Mouse (Mus musculus): ENCODE data around the gene Pdilt.
A peak's percentile ranks its signal among the peaks of the same experiment; 100 is the strongest.
"Not testable (repeated sequence)": the region's sequence is repeated elsewhere in the genome, so short reads cannot be mapped to it uniquely, and the experiment has no call there.

Pdilt gene

DNA sequence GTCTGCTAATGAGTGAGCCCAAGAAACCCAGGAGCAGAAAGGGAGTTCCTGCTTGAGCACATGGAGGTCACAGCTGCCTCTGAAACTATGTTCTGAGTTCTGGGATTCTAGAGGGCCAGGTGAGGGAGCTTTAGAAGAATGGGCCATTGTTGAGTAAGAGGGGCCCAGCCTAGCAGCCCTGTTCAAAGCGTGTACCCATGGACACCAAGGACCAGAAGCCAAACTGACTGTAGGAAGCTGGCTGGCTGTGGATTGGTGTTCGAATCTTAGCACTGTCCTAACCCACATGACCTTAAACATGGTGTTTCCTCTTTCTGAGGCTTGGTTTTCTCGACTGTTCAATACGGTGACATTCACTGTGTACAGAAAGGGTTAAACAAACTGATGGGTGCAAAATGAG lies at the start of gene Pdilt:
Gene Pdilt, minus strand, starts transcription at position 101 of the 400 bp plus-strand sequence.
- DNase-seq (ENCODE audit: low read depth, low spot score): no peak

DNA sequence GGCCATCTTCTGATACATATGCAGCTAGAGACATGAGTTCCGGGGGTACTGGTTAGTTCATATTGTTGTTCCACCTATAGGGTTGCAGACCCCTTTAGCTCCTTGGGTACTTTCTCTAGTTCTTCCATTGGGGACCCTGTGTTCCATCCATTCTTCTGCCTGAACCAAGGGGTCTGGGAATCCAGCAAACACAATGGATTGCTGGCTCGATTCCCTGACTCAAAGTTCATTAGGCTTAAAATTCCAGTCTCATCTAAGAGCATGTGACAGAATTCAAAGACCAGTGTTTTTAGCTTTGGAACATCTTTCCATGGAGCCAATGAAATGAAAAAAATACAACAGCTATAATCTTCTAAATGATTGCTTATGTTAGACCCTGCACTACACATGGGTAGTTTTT lies 39.2 kb upstream of the Pdilt start:
- DNase-seq (ENCODE audit: low read depth, low spot score): not testable (repeated sequence)

DNA sequence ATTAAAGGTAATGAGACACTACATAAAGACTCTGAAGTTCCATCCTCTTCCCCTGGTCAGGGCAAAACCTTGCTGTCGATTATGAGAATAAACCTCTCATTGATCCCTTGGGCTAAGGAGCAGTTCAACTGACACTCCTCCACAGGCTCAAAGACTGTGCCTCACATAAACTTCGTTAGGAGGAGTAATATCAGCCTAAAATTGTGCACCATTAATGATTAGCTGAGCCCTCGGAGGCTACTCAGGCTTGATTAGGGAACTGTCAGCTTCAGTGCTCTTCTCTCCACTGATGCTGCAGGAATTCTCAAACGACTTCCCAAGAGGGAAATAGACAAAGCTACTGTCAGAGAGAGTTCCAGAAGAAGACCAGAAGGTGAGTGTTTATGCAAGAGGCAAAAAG lies 38.2 kb upstream of the Pdilt start:
- DNase-seq (ENCODE audit: low read depth, low spot score): no peak

DNA sequence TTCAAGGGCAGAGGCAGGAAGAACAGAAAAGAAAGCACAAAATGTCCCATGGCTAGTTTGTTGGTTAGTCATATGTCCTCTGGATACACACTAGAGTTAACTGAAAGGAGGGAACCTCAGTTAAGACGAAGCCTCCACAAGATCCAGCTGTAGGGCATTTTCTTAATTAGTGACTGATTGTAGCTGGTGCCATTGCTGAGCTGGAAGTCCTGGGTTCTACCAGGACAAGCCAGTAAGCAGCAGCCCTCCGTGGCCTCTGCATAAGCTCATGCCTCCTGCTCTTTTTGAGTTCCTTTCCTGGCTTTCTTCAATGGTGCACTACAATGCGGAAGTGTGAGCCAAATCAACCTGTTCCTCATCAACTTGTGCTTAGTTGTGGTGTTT lies 37.2 kb upstream of the Pdilt start:
- DNase-seq (ENCODE audit: low read depth, low spot score): no peak

DNA sequence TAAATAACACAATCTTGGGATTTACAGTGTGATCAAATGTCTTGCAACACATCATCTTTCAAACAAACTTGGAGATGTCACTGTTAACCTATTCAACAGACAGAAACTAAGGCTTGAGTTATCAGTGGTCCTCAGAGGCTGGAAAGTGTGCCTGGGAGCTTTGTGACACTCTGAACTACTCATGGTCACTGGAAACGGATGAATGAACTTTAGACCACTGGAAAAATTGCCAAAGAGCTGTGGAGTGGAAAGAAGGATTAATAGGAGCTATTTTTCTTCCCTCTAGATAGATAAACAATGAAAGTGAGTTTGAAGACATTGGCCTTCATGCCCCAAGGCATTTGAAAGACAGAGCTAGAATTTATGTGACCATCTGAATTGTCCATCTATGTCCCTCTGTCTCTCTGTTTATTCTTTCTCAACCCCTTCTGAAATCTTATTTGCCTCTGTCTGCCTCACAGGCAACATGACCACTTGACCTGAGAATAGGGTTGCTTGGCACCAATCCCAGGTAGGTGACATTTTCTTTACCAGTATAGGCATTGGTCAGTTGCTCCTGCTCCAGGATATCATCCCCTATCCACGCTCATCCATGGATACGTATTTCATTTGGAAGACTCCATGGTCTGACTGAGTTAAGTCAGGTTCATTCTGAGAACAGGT lies 36.6 kb upstream of the Pdilt start:
- DNase-seq (ENCODE audit: low read depth, low spot score): no peak

DNA sequence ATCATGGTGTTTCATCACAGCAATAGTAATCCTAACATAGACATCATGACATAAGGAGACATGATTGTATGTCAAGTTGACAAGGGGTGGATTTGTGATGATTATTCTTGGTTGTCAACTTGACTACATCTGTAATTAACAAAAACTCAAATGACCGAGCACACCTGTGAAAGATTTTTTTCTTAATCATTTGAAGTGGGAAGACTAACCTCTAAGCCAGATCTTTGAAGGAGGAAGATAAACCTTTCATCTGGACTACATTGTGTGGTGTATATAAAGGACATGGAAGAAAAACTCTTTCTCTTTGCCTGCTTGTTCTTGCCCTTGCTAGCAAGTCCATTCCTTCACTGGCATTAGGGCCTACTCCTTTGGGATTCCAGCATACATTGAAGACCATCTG lies 30.8 kb upstream of the Pdilt start, which contains the start of gene Acsm2:
Gene Acsm2, plus strand, starts transcription at position 301 of the 400 bp plus-strand sequence.
- DNase-seq (ENCODE audit: low read depth, low spot score): no peak

DNA sequence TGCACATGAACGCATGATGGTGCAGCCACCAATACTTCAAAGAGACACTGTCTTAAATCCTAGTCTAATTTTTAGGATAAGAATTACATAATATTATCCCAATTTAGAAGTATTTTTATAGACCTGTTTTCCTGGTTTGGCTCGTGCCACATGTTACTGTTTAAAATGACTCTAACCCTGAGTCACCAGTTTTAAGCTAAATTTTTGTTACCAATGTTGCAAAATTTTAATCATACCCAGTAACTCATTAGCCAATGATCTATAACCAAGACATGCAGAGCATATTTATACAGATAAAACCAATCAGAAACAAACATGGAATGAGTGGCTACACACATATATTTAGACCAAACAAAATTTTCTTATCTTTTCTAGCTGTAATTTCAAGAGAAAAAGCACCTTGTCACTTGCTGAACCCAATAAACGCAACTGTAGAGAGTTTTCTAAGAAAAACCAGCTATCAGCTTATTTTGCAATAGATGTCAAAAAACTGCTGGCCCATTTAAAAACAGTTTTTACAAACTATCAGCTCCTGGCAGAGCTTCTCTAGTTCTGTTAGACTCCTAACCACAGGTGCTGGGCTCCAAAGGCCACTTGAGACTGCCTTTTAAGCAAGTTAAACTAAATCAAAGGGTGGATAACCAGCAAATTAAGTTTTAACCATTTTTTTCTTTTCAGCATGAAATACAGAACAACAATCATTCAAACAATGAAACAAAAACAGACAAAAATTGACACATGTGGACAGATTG lies 27.4 kb upstream of the Pdilt start:
- DNase-seq (ENCODE audit: low read depth, low spot score): no peak

DNA sequence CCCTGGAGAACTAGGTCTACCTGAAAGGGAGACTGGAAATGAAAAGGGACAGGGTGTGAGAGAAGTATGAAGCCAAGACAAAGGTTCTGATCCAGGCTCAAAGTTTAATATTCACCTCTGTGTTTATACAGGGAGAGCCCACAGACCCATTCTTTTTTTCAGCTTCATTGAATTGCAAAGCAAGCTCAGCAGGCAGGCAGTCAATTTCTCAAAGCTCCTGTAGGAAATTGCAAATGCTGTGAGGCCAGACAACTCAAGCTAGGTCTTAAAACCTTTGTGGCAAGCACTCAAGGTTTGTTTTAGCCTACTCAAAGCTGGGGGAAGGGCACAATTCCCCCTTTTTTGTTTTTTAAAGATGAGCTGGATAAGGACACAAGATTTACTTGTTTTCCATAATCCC lies 22.3 kb upstream of the Pdilt start:
- DNase-seq (ENCODE audit: low read depth, low spot score): no peak

DNA sequence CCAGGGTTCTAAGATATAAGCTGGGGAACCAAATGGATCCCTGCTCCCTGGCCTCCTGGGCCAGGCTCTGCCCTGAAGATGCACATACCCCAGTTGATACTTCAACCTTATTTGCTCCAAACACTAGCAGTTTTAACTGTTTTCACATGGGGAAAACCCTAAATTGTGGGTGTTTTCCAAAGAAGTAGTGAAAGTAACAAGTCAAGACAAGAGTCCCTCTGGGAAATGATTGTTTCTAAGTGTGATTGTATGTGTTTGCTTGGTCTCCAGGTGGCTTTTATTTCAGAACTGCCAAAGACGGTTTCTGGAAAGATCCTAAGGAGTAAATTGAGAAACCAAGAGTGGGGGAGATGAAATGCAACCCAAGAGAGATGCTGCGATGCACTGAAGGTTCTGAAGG lies 19.2 kb upstream of the Pdilt start:
- DNase-seq (ENCODE audit: low read depth, low spot score): no peak

DNA sequence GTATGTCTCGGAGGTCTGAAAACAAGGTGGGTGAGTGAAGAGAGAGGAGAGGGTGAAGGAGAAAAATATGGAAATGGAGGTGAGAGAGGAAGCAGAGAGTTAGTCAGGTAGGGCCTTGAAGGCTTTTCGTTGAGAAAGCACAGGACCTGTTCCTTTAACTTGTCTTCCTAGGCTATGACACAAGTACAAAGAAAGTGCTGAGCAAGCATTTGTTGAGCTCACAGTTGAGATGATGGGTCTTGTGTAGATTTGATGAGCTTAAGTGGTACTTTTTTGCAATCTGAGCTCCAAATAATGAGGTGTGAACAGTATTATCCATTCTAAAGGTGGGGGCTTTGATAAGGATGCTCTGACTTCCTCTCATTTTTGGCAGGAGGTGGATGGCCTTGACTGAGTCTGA lies 11.1 kb upstream of the Pdilt start:
- DNase-seq (ENCODE audit: low read depth, low spot score): no peak

DNA sequence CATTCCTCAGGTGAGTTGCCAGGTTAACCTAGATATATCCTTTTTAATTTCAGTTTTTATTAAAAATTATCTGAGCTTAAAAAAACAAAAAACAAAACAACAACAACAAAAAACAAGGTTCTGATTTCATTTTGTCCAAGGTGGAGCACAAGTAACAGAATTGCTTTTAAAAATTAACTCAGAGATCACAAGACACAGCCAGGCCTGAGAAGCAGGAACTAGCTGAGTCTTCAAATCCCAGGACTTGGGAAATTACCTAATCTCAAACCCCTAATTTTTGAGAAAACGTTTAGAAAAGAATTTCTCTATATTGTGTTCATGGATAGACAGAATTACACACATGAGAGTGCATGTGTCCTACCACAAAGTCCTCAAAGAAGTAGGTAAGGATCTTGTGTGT lies 9.6 kb upstream of the Pdilt start:
- DNase-seq (ENCODE audit: low read depth, low spot score): no peak

DNA sequence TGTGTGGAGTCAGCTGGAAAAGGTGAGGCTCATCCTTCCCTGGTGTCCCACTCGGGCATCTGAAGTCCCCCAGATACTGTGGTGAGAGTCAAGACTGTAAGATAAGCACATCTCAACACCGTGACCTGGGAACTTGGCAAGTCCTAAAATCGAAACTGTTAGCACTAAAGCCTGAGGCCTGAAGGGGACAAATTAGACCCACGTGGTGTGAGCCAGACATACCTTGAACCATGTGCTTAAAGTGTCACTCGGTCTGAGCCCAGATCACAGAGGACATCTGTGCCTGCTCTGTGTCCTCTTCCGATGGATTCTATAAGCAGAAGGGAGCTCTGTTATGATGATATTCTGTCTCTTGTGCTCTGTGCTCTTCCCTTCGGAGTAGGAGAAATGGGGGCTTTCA lies 5.3 kb upstream of the Pdilt start:
- DNase-seq (ENCODE audit: low read depth, low spot score): no peak

DNA sequence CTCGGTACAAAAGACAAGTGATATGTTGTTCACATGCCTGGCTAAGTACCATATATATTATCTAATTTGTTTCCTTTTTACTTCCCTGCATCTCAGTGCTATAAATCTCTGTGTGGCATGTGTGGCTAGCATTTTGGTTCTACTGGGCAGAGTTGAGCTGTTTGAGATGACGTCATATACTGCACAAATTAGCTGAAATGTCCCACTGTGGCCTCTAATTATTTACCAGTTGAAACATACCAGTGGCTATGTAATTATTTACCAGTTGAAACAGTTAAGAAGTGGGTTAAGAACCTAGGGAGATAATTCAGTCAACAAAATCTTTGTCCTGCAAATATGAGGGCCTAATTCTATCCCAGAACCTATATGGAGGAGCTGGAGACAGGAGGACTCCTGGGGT lies 4.3 kb upstream of the Pdilt start:
- DNase-seq (ENCODE audit: low read depth, low spot score): no peak

DNA sequence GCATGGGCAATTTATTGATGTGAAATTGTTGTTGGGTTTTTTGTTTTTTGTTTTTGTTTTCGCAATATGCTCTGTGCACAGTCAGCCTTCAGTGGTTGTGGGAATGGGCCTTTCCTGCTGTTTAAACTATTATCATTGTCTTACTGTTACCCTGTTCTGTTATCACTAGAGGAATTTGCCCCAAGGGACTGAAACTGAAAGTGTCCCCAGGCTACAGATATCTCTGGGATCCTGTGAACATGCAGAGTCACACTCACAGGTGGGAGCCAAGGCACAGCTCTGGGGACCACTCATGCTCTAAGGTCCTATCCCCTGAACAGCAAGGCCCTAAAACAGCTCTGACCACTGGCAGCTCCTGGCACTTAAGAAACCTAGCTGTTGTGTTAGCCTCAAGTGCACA lies 3.8 kb upstream of the Pdilt start:
- DNase-seq (ENCODE audit: low read depth, low spot score): no peak

DNA sequence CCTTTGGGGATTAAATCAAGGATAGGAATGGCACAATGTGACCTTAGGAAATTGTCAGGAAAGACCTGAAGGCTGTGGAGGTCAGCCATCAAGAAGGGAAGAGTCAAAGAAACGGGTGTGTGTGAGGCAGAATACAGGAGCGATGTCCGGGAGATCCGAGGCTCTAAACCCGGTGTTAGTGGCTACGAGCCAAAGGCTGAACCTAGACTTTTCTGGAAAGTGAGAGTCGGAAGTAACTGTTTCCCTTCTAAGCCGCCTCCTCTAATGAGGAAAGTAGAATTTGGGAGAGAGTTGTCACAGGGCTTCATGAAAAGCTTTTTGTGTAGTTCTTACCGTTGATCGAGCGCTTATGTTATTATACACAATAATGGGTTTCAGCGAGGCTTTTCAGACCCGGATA lies 3.2 kb upstream of the Pdilt start:
- DNase-seq (ENCODE audit: low read depth, low spot score): no peak

DNA sequence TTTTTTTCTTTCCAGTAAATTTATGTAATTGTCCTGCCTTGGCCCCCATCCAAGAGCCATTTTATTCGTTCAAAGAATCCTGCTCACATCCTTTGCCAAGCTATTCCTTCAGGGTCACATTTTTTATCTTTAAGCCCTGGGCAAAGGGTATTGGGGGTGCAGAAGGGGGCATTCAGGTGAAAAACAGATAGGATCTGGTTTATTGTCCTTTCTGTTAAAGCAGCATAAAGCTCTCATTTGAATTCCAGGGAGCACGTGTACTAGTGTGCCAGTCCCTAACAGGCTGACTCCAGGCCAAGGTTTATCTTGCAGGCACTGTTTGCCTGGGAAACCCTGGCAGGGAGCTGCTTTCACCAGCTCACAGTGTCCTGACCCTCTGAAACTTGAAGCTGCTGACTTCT lies 2.6 kb upstream of the Pdilt start:
- DNase-seq (ENCODE audit: low read depth, low spot score): no peak

DNA sequence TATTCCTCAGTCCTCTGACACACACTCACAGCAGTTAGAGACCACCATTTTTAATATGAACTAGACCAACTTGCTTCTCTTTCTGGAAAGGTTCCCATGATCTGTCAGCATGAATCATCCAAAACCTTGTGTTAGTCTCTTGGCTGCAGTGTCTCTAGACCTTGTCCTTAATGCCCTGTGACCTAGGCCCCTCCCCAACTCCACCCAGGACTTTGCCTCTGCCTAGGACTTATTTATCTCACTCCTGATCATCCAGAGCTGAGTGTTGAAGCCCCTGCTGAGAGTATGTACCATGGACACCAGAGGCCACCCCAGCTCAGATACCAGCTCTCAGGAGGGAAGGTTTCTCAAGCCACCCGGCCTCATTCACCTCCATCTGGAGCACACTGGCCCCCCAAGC lies 904 bp downstream of the Pdilt start:
- no peak for DNase-seq (ENCODE audit: low read depth, low spot score)

DNA sequence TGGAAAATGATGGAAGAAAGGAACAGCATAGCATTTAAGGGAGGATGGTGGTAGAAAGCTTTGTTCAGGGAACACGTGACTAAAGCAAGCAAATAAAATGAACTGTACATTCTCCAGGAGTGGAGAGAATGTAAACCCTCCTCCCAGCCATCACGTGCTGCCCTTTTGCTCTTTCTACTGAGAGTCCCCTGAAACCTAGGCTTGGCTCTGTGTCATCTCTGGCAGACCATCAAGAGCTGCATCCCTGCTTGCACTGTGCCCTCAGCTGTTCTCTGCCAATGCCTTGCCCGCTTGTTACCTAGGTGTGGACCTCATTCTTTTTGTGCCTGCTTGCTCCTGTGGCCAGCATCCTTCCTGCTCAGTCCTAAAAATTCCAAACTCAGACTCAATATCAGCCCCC lies 1.5 kb downstream of the Pdilt start:
- DNase-seq (ENCODE audit: low read depth, low spot score): no peak

DNA sequence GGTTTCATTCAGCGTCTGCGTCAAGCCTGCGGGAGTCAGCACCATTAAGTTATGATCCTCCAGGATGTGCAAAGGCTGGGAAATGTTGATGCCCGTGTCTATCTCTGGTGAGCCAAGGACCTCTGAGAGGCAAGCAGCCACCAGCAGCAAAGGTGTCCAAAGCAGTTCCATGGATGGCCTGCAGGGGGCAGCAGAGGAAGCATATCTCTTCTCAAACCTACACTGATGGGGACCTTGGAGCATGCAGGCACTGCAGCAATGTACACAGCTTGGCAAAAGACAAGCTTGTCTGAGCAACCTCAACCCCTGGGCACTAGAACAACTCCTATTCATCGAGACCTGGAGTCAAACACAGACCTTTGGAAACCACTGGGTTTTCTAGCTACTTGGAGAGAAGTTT lies 3.6 kb downstream of the Pdilt start:
- DNase-seq (ENCODE audit: low read depth, low spot score): peak; percentile 20

DNA sequence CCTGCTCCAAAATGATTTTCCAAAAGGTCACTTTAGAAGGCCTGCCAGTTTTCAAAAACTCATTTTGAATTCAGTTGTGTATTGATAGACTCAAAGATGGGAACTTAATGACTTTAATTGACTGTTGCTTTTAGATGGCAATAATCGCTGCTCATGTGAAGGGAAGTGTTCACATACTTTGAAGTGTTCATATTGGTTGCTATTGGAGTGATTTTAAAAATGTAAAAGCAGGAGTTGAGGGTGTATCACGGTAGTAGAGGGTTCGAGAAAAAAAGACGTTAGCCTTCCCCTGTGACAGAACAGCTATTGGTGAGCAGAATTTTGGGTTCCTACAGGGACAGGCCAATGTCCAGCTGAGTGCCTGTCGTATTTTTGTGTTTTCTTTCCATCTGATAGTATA lies 4.1 kb downstream of the Pdilt start, which contains the start of gene Acsm5:
Gene Acsm5, plus strand, starts transcription at position 301 of the 400 bp plus-strand sequence.
- no peak for DNase-seq (ENCODE audit: low read depth, low spot score)

DNA sequence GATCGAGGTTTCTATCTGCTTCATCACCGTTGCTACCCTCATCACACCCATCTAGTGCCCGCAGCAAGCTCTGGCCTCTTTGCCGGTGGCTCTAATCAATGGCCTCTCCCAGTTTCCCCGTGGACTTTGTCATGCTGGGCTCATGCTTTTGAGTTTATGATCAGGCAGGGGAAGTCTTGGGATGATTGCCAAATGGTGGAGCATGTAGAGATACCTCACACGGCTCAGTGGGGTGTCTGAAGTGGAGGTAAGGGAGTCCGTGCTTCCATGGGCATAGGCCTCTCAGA lies 7.1 kb downstream of the Pdilt start:
- no peak for DNase-seq (ENCODE audit: low read depth, low spot score)

DNA sequence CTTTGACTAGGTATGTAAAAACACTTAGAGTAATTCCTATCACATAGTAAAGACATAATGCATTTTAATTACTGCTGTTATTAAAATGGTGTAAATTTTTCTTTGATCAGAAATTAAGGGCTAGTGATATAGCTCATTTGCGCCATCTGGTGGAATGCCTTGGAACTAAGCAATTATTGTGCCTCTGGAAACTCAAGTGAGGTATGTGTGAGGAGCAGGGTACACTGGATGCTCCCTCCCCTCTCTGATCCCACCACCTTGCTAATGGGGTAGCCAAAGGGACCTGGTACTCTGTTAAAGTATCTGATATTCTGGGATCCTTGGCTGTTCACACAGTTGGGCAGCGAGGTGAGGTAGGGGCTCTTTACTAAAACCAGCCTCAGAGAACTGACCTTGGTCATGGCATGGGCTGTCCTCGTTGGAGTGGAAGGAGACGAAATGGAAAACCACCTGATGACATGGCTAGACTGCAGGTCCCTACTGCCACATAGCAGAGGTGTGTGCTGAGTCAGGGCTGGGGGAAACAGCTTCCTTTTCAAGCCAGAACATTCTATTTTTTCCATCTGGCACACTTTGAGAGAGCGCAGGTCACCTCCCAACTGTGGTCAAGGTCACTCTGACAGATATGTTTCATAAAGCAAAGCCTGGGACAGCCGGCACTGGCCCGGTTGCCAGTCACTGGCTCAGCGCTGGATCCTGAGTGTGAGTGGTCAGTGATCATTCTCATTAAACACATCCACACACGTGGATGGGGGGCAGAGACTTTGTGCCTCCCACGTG lies 7.6 kb downstream of the Pdilt start:
- DNase-seq (ENCODE audit: low read depth, low spot score): peak; percentile 6

DNA sequence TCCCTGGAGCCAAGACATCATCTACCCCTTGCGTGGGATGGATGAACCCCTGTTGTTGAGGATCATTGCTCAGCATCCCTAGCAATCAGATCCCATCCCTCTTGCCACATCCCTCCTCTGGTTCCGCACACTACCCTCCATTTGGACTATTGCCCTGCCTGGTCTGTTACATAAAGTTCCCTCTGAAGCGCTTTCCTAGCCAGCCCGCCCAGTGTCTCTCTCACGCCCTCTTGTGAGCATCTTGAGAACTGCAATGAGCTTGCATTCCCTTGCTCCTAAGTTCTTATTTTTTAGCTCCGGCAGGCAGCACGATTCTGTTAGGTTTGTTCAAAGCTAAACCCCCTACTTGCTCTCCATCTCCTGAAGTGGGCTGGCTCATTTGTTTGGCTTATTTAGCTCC lies 10.2 kb downstream of the Pdilt start:
- peak; percentile 8 for DNase-seq (ENCODE audit: low read depth, low spot score)
